Mouse (Mus musculus) midbrain, embryonic 13.5 days (tissue): ENCODE data around the gene Mrps7. TPM values are rescaled to one million over a fixed set of nuclear protein-coding genes. Genes with fewer than 3 reads are reported as not detected.

Experiments used
- ATAC-seq: fragments of 200-750 bp; cut with Nextera tagmentation; 2 replicates; pipeline ENCODE4 v1.8.0; 2017; ENCODE audit warnings: mild to moderate bottlenecking, moderate TSS enrichment, moderate library complexity
- H3K27ac ChIP-seq: fragments of 300-500 bp; sonication (generic); 2 replicates; pipeline ENCODE4 v1.5.1; 2015; ENCODE audit warnings: inconsistent platforms, mild to moderate bottlenecking, moderate library complexity
- H3K27me3 ChIP-seq: fragments of 300-500 bp; sonication (generic); 2 replicates; pipeline ENCODE4 v1.6.1; 2015; ENCODE audit warnings: mild to moderate bottlenecking, inconsistent platforms
- H3K36me3 ChIP-seq: fragments of 300-500 bp; sonication (generic); 2 replicates; pipeline ENCODE4 v1.6.1; 2015; ENCODE audit warnings: mild to moderate bottlenecking, inconsistent platforms
- H3K4me1 ChIP-seq: fragments of 300-500 bp; sonication (generic); replicated peaks from 2 replicates; pipeline ENCODE4 v1.6.1; 2015; ENCODE audit warnings: inconsistent platforms
- H3K4me2 ChIP-seq: fragments of 300-500 bp; sonication (generic); replicated peaks from 2 replicates; pipeline ENCODE4 v1.6.1; 2015; ENCODE audit warnings: moderate library complexity, mild to moderate bottlenecking, inconsistent platforms
- H3K4me3 ChIP-seq: fragments of 300-500 bp; sonication (generic); replicated peaks from 2 replicates; pipeline ENCODE4 v1.5.1; 2015; ENCODE audit warnings: mild to moderate bottlenecking, inconsistent platforms
- H3K9ac ChIP-seq: fragments of 300-500 bp; sonication (generic); replicated peaks from 2 replicates; pipeline ENCODE4 v1.6.1; 2015; ENCODE audit warnings: mild to moderate bottlenecking, inconsistent platforms
- H3K9me3 ChIP-seq: fragments of 300-500 bp; sonication (generic); 2 replicates; pipeline ENCODE4 v1.6.1; 2016; ENCODE audit warnings: mild to moderate bottlenecking, inconsistent platforms
- WGBS: fragments of 180-500 bp; shearing (Covaris S2); methylation state at CpG from one replicate; pipeline ENCODE4 v1.1.7; 2015; 5-methylcytosine and 5-hydroxymethylcytosine counted together
- polyA plus RNA-seq: library from polyadenylated mRNA; unstranded; fragments of >200 nt; fragmentation: Nextera tagmentation; extraction: Ambion mirVana; gene quantifications from 2 replicates; pipeline ENCODE4 v1.2.1, GENCODE M21; 2015

Gene Mrps7
- polyA plus RNA-seq, 1 experiment from 2014 or later, result 78.8 TPM

GRCm38 (mm10) chr11:115632862-115633261, 29.1 kb downstream of the Mrps7 start:
- 91% methylated on average over 10 of the region's 10 CpGs for WGBS
- Histone ChIP-seq H3K27ac (no peak overlapping the region), H3K4me3 (no peak overlapping the region), H3K4me2 (no peak overlapping the region), H3K4me1 (0 out of 2 replicates have a peak, but pooled peaks cover 2% of the 10 kb centered on the region), H3K27me3 (no peaks in the 10 kb centered on the region), H3K9ac (no peak overlapping the region), H3K9me3 (no peaks in the 10 kb centered on the region), H3K36me3 (no peaks in the 10 kb centered on the region)
- ATAC-seq, result no peak

- 75% methylated on average over 3 of the region's 4 CpGs for WGBS
- H3K36me3 ChIP-seq, result no peaks in the 10 kb centered on the region
- H3K4me3 ChIP-seq, result no peak overlapping the region
- no peak for ATAC-seq
- no peaks in the 10 kb centered on the region for H3K4me1 ChIP-seq
- H3K27me3 ChIP-seq, result no peaks in the 10 kb centered on the region
- H3K9ac ChIP-seq, result no peak overlapping the region
- H3K4me2 ChIP-seq, result no peak overlapping the region
- no peaks in the 10 kb centered on the region for H3K9me3 ChIP-seq
- H3K27ac ChIP-seq, result no peak overlapping the region
Measured at GRCm38 (mm10) chr11:115634109-115634508, 30.4 kb downstream of the Mrps7 start.

GRCm38 (mm10) chr11:115635041-115635440, 31.3 kb downstream of the Mrps7 start:
- no peaks in the 10 kb centered on the region for H3K36me3 ChIP-seq
- no peak overlapping the region for H3K9ac ChIP-seq
- H3K4me3 ChIP-seq, result no peak overlapping the region
- no peak for ATAC-seq
- WGBS, result 84% methylated on average over 8 of the region's 8 CpGs
- no peaks in the 10 kb centered on the region for H3K4me1 ChIP-seq
- no peaks in the 10 kb centered on the region for H3K27me3 ChIP-seq
- H3K27ac ChIP-seq, result no peak overlapping the region
- H3K4me2 ChIP-seq, result no peak overlapping the region
- no peaks in the 10 kb centered on the region for H3K9me3 ChIP-seq

GRCm38 (mm10) chr11:115635484-115635883, 31.8 kb downstream of the Mrps7 start:
- Histone ChIP-seq H3K9ac (no peak overlapping the region), H3K4me3 (no peak overlapping the region), H3K9me3 (no peaks in the 10 kb centered on the region), H3K36me3 (no peaks in the 10 kb centered on the region), H3K27me3 (no peaks in the 10 kb centered on the region), H3K4me2 (no peak overlapping the region), H3K4me1 (no peaks in the 10 kb centered on the region), H3K27ac (no peak overlapping the region)
- ATAC-seq, result no peak
- 73% methylated on average over 8 of the region's 8 CpGs for WGBS

- Histone ChIP-seq H3K4me2 (no peak overlapping the region), H3K4me3 (no peak overlapping the region), H3K27ac (no peak overlapping the region), H3K4me1 (no peaks in the 10 kb centered on the region), H3K36me3 (no peaks in the 10 kb centered on the region), H3K9ac (no peak overlapping the region), H3K9me3 (no peaks in the 10 kb centered on the region), H3K27me3 (no peaks in the 10 kb centered on the region)
- 83% methylated on average over 3 of the region's 3 CpGs for WGBS
- no peak for ATAC-seq
Measured at GRCm38 (mm10) chr11:115636960-115637359, 33.2 kb downstream of the Mrps7 start.

GRCm38 (mm10) chr11:115638498-115639409, 35.0 kb downstream of the Mrps7 start:
- 81% methylated on average over 5 of the region's 5 CpGs for WGBS
- Histone ChIP-seq H3K4me2 (no peak overlapping the region), H3K9me3 (no peaks in the 10 kb centered on the region), H3K4me1 (no peaks in the 10 kb centered on the region), H3K36me3 (no peaks in the 10 kb centered on the region), H3K27ac (no peak overlapping the region), H3K9ac (no peak overlapping the region), H3K27me3 (no peaks in the 10 kb centered on the region), H3K4me3 (no peak overlapping the region)
- no peak for ATAC-seq

- Histone ChIP-seq H3K4me3 (no peak overlapping the region), H3K4me1 (no peaks in the 10 kb centered on the region), H3K27me3 (no peaks in the 10 kb centered on the region), H3K9ac (no peak overlapping the region), H3K36me3 (peaks cover 5% of the 10 kb centered on the region; the same call in 1 of the 2 replicates), H3K27ac (no peak overlapping the region), H3K9me3 (no peaks in the 10 kb centered on the region), H3K4me2 (no peak overlapping the region)
- WGBS, result 95% methylated on average over 4 of the region's 4 CpGs
- ATAC-seq, result no peak
Measured at GRCm38 (mm10) chr11:115639540-115639939, 35.8 kb downstream of the Mrps7 start.

GRCm38 (mm10) chr11:115640311-115640828, 36.6 kb downstream of the Mrps7 start:
- WGBS, result 87% methylated on average over 2 of the region's 4 CpGs

GRCm38 (mm10) chr11:115640978-115641663, 37.4 kb downstream of the Mrps7 start:
- WGBS, result 62% methylated on average over 14 of the region's 14 CpGs
- Histone ChIP-seq H3K4me2 (no peak overlapping the region), H3K9me3 (no peaks in the 10 kb centered on the region), H3K4me1 (no peaks in the 10 kb centered on the region), H3K4me3 (no peak overlapping the region), H3K9ac (no peak overlapping the region), H3K27me3 (no peaks in the 10 kb centered on the region), H3K36me3 (peaks cover 19% of the 10 kb centered on the region; the same call in 1 of the 2 replicates), H3K27ac (no peak overlapping the region)
- no peak for ATAC-seq

More at GRCm38 (mm10) chr11:115640311-115640828, 36.6 kb downstream of the Mrps7 start:
- no peak for ATAC-seq
- Histone ChIP-seq H3K36me3 (peaks cover 13% of the 10 kb centered on the region; the same call in 1 of the 2 replicates), H3K27me3 (no peaks in the 10 kb centered on the region), H3K4me1 (no peaks in the 10 kb centered on the region), H3K27ac (no peak overlapping the region), H3K9ac (no peak overlapping the region), H3K4me2 (no peak overlapping the region), H3K9me3 (no peaks in the 10 kb centered on the region), H3K4me3 (no peak overlapping the region)

GRCm38 (mm10) chr11:115641664-115642036, 37.9 kb downstream of the Mrps7 start:
- Histone ChIP-seq H3K4me3 (no peak overlapping the region), H3K4me2 (no peak overlapping the region), H3K9me3 (no peaks in the 10 kb centered on the region), H3K36me3 (peaks cover 24% of the 10 kb centered on the region), H3K9ac (no peak overlapping the region), H3K27me3 (no peaks in the 10 kb centered on the region), H3K4me1 (no peaks in the 10 kb centered on the region), H3K27ac (no peak overlapping the region)
- WGBS, result 87% methylated on average over 4 of the region's 4 CpGs
- no peak for ATAC-seq

- ATAC-seq, result no peak
- H3K9me3 ChIP-seq, result no peaks in the 10 kb centered on the region
- H3K4me1 ChIP-seq, result no peaks in the 10 kb centered on the region
- no peaks in the 10 kb centered on the region for H3K27me3 ChIP-seq
- H3K27ac ChIP-seq, result no peak overlapping the region
- H3K9ac ChIP-seq, result no peak overlapping the region
- H3K36me3 ChIP-seq, result peaks cover 28% of the 10 kb centered on the region
- no peak overlapping the region for H3K4me3 ChIP-seq
- 98% methylated on average over 2 of the region's 2 CpGs for WGBS
- H3K4me2 ChIP-seq, result no peak overlapping the region
Measured at GRCm38 (mm10) chr11:115642705-115643104, 39.0 kb downstream of the Mrps7 start.

- peaks cover 31% of the 10 kb centered on the region for H3K36me3 ChIP-seq
- no peak for ATAC-seq
- no peak overlapping the region for H3K27ac ChIP-seq
Measured at GRCm38 (mm10) chr11:115643265-115643664, 39.5 kb downstream of the Mrps7 start.

More at GRCm38 (mm10) chr11:115643265-115643664, 39.5 kb downstream of the Mrps7 start:
- Histone ChIP-seq H3K27me3 (no peaks in the 10 kb centered on the region), H3K9me3 (no peaks in the 10 kb centered on the region), H3K4me2 (no peak overlapping the region), H3K4me3 (no peak overlapping the region), H3K9ac (no peak overlapping the region), H3K4me1 (no peaks in the 10 kb centered on the region)
- 75% methylated on average over 10 of the region's 10 CpGs for WGBS
